Mouse (Mus musculus): Measurements from ENCODE around the gene A4galt.
A peak's percentile ranks its signal among the peaks of the same experiment; 100 is the strongest.

GRCm38 (mm10) chr15:83221721-83222120, 29.9 kb downstream of the A4galt start:
- TF ChIP-seq MXI1 (IDR thresholded peaks at IDR 0.05; ENCODE audit: low read depth, low read length) (no peak), EP300 (IDR thresholded peaks at IDR 0.05; ENCODE audit: low read length) (peak; percentile 96), ZC3H11A (IDR thresholded peaks at IDR 0.05; ENCODE audit: low read depth, low read length) (no peak), CTCF (conservative IDR thresholded peaks at IDR 0.05 in 1 of 2, IDR thresholded peaks at IDR 0.05 in 1 of 2; ENCODE audit: low read depth in 2 of 2, low read length in 2 of 2) (no peak), BHLHE40 (IDR thresholded peaks at IDR 0.05; ENCODE audit: low read depth, low read length) (peak; percentile 81), E2F4 (IDR thresholded peaks at IDR 0.05; ENCODE audit: insufficient replicate concordance, low read depth, low read length) (0 out of 2 replicates have a peak, but pooled peaks have one; percentile 68), SMC3 (IDR thresholded peaks at IDR 0.05; ENCODE audit: low read depth, low read length) (peak; percentile 18; the same call in 1 of the 2 replicates)

Data from CH12.LX (cell line).